Mouse (Mus musculus) forebrain, embryonic 15.5 days (tissue): ENCODE measurements around the gene Map4k2. TPM values are rescaled to one million over a fixed set of nuclear protein-coding genes. Genes with fewer than 3 reads are reported as not detected.

Experiments
- ATAC-seq: fragments of 200-750 bp; cut with Nextera tagmentation; replicated peaks from 2 replicates; pipeline ENCODE4 v1.8.0; 2017; ENCODE audit warnings: mild to moderate bottlenecking, moderate TSS enrichment, moderate library complexity
- H3K27ac ChIP-seq: fragments of 300-500 bp; sonication (generic); replicated peaks from 2 replicates; pipeline ENCODE4 v1.5.1; 2015; ENCODE audit warnings: mild to moderate bottlenecking, inconsistent platforms
- H3K27me3 ChIP-seq: fragments of 300-500 bp; sonication (generic); 2 replicates; pipeline ENCODE4 v1.6.1; 2015; ENCODE audit warnings: inconsistent platforms
- H3K36me3 ChIP-seq: fragments of 300-500 bp; sonication (generic); 2 replicates; pipeline ENCODE4 v1.6.1; 2015; ENCODE audit warnings: mild to moderate bottlenecking, inconsistent platforms
- H3K4me1 ChIP-seq: fragments of 300-500 bp; sonication (generic); 2 replicates; pipeline ENCODE4 v1.6.1; 2015; ENCODE audit warnings: inconsistent platforms
- H3K4me2 ChIP-seq: fragments of 300-500 bp; sonication (generic); replicated peaks from 2 replicates; pipeline ENCODE4 v1.6.1; 2015; ENCODE audit warnings: mild to moderate bottlenecking, inconsistent platforms
- H3K4me3 ChIP-seq: fragments of 300-500 bp; sonication (generic); 2 replicates; pipeline ENCODE4 v1.5.1; 2015; ENCODE audit warnings: mild to moderate bottlenecking, inconsistent platforms
- H3K9ac ChIP-seq: fragments of 300-500 bp; sonication (generic); replicated peaks from 2 replicates; pipeline ENCODE4 v1.6.1; 2015; ENCODE audit warnings: mild to moderate bottlenecking, inconsistent platforms
- H3K9me3 ChIP-seq: fragments of 300-500 bp; sonication (generic); 2 replicates; pipeline ENCODE4 v1.6.1; 2016; ENCODE audit warnings: inconsistent platforms
- WGBS: fragments of 180-500 bp; shearing (Covaris S2); methylation state at CpG from one replicate; pipeline ENCODE4 v1.1.7; 2015; ENCODE audit warnings: mixed read lengths; 5-methylcytosine and 5-hydroxymethylcytosine counted together
- polyA plus RNA-seq: library from polyadenylated mRNA; unstranded; fragments of >200 nt; fragmentation: Nextera tagmentation; extraction: Ambion mirVana; gene quantifications from 2 replicates; pipeline ENCODE4 v1.2.1, GENCODE M21; 2015

Map4k2 gene
- polyA plus RNA-seq, 1 experiment from 2014 or later, result 12.7 TPM

- H3K4me3 ChIP-seq, result no peak overlapping the region
- no peak overlapping the region for H3K27ac ChIP-seq
- H3K4me2 ChIP-seq, result no peak overlapping the region
- H3K36me3 ChIP-seq, result peaks cover 82% of the 10 kb centered on the region
- WGBS, result 92% methylated on average over 38 of the region's 42 CpGs
- 0 out of 2 replicates have a peak, but pooled peaks cover 6% of the 10 kb centered on the region for H3K4me1 ChIP-seq
- ATAC-seq, result 0 out of 2 replicates have a peak, but pooled peaks have one; percentile 17
- H3K9ac ChIP-seq, result no peak overlapping the region
- H3K9me3 ChIP-seq, result no peaks in the 10 kb centered on the region
- no peaks in the 10 kb centered on the region for H3K27me3 ChIP-seq
These were observed 34.7 kb downstream of the Map4k2 start for GRCm38 (mm10) chr19:6375423-6376254.

- Histone ChIP-seq H3K4me3 (no peak overlapping the region), H3K9me3 (no peaks in the 10 kb centered on the region), H3K36me3 (peaks cover 76% of the 10 kb centered on the region), H3K4me1 (0 out of 2 replicates have a peak, but pooled peaks cover 6% of the 10 kb centered on the region), H3K9ac (no peak overlapping the region), H3K4me2 (no peak overlapping the region), H3K27me3 (no peaks in the 10 kb centered on the region), H3K27ac (no peak overlapping the region)
- WGBS, result 77% methylated on average over 14 of the region's 14 CpGs
- no peak for ATAC-seq
These were observed 35.3 kb downstream of the Map4k2 start for GRCm38 (mm10) chr19:6376255-6376564.

GRCm38 (mm10) chr19:6376643-6377042 lies 35.7 kb downstream of the Map4k2 start:
- Histone ChIP-seq H3K27me3 (no peaks in the 10 kb centered on the region), H3K4me2 (no peak overlapping the region), H3K9ac (no peak overlapping the region), H3K27ac (0 out of 2 replicates have a peak overlapping the region, but pooled peaks have one; percentile 1), H3K36me3 (peaks cover 72% of the 10 kb centered on the region), H3K4me1 (0 out of 2 replicates have a peak, but pooled peaks cover 6% of the 10 kb centered on the region), H3K9me3 (no peaks in the 10 kb centered on the region), H3K4me3 (no peak overlapping the region)
- WGBS, result 77% methylated on average over 2 of the region's 2 CpGs
- ATAC-seq, result no peak

GRCm38 (mm10) chr19:6377327-6378040 lies 36.5 kb downstream of the Map4k2 start:
- H3K27ac ChIP-seq, result peak overlapping the region; percentile 1; the same call in 1 of the 2 replicates

GRCm38 (mm10) chr19:6380411-6381166 lies 39.7 kb downstream of the Map4k2 start:
- Histone ChIP-seq H3K4me2 (no peak overlapping the region), H3K36me3 (peaks cover 33% of the 10 kb centered on the region), H3K27ac (no peak overlapping the region), H3K4me1 (0 out of 2 replicates have a peak, but pooled peaks cover 6% of the 10 kb centered on the region), H3K9ac (no peak overlapping the region), H3K9me3 (no peaks in the 10 kb centered on the region), H3K27me3 (no peaks in the 10 kb centered on the region), H3K4me3 (no peak overlapping the region)
- 90% methylated on average over 9 of the region's 9 CpGs for WGBS
- ATAC-seq, result no peak

More at GRCm38 (mm10) chr19:6377327-6378040, 36.5 kb downstream of the Map4k2 start:
- Histone ChIP-seq H3K4me3 (no peak overlapping the region), H3K9me3 (no peaks in the 10 kb centered on the region), H3K27me3 (no peaks in the 10 kb centered on the region), H3K36me3 (peaks cover 64% of the 10 kb centered on the region), H3K9ac (no peak overlapping the region), H3K4me1 (0 out of 2 replicates have a peak, but pooled peaks cover 6% of the 10 kb centered on the region), H3K4me2 (no peak overlapping the region)
- no peak for ATAC-seq
- 44% methylated on average over 11 of the region's 11 CpGs for WGBS

GRCm38 (mm10) chr19:6381238-6381637 lies 40.3 kb downstream of the Map4k2 start:
- no peak for ATAC-seq
- WGBS, result 94% methylated on average over 5 of the region's 5 CpGs
- Histone ChIP-seq H3K27me3 (no peaks in the 10 kb centered on the region), H3K4me2 (no peak overlapping the region), H3K4me1 (0 out of 2 replicates have a peak, but pooled peaks cover 6% of the 10 kb centered on the region), H3K9ac (no peak overlapping the region), H3K27ac (no peak overlapping the region), H3K36me3 (peaks cover 27% of the 10 kb centered on the region), H3K9me3 (no peaks in the 10 kb centered on the region), H3K4me3 (no peak overlapping the region)

GRCm38 (mm10) chr19:6382323-6382924 lies 41.5 kb downstream of the Map4k2 start:
- no peak for ATAC-seq
- no peak overlapping the region for H3K4me3 ChIP-seq
- H3K4me1 ChIP-seq, result 0 out of 2 replicates have a peak, but pooled peaks cover 3% of the 10 kb centered on the region
- H3K9me3 ChIP-seq, result no peaks in the 10 kb centered on the region
- WGBS, result 77% methylated on average over 4 of the region's 4 CpGs
- H3K9ac ChIP-seq, result no peak overlapping the region
- peaks cover 15% of the 10 kb centered on the region for H3K36me3 ChIP-seq
- H3K27ac ChIP-seq, result no peak overlapping the region
- no peak overlapping the region for H3K4me2 ChIP-seq
- no peaks in the 10 kb centered on the region for H3K27me3 ChIP-seq

- 57% methylated on average over 5 of the region's 5 CpGs for WGBS
- no peaks in the 10 kb centered on the region for H3K9me3 ChIP-seq
- H3K27me3 ChIP-seq, result no peaks in the 10 kb centered on the region
- no peaks in the 10 kb centered on the region for H3K4me1 ChIP-seq
- no peak for ATAC-seq
- H3K36me3 ChIP-seq, result peaks cover 4% of the 10 kb centered on the region
- H3K4me3 ChIP-seq, result no peak overlapping the region
- no peak overlapping the region for H3K27ac ChIP-seq
- no peak overlapping the region for H3K4me2 ChIP-seq
- H3K9ac ChIP-seq, result no peak overlapping the region
These were observed 42.5 kb downstream of the Map4k2 start for GRCm38 (mm10) chr19:6383470-6383869.

GRCm38 (mm10) chr19:6384128-6384527 lies 43.2 kb downstream of the Map4k2 start, which contains the start of gene Pygm:
Pygm (plus strand) TSS chr19:6384399.
- H3K27me3 ChIP-seq, result no peaks in the 10 kb centered on the region
- no peak within 1 kb of the TSS for H3K27ac ChIP-seq
- no peaks in the 10 kb centered on the region; the same call in 1 of the 2 replicates for H3K36me3 ChIP-seq
- H3K4me2 ChIP-seq, result no peak within 1 kb of the TSS
- no peak within 1 kb of the TSS for H3K9ac ChIP-seq
- ATAC-seq, result no peak
- H3K4me3 ChIP-seq, result no peak within 1 kb of the TSS
- H3K9me3 ChIP-seq, result no peaks in the 10 kb centered on the region
- 15% methylated on average over 7 of the region's 7 CpGs for WGBS
- no peaks in the 10 kb centered on the region for H3K4me1 ChIP-seq

GRCm38 (mm10) chr19:6384954-6385353 lies 44.0 kb downstream of the Map4k2 start:
- Histone ChIP-seq H3K9me3 (no peaks in the 10 kb centered on the region), H3K4me3 (no peak overlapping the region), H3K4me2 (no peak overlapping the region), H3K36me3 (no peaks in the 10 kb centered on the region), H3K27me3 (no peaks in the 10 kb centered on the region), H3K27ac (no peak overlapping the region), H3K4me1 (0 out of 2 replicates have a peak, but pooled peaks cover 4% of the 10 kb centered on the region), H3K9ac (no peak overlapping the region)
- 87% methylated on average over 11 of the region's 11 CpGs for WGBS
- ATAC-seq, result no peak

- no peak for ATAC-seq
- WGBS, result 79% methylated on average over 5 of the region's 5 CpGs
- H3K9me3 ChIP-seq, result no peaks in the 10 kb centered on the region
- no peak overlapping the region for H3K4me2 ChIP-seq
- H3K36me3 ChIP-seq, result no peaks in the 10 kb centered on the region
- H3K4me3 ChIP-seq, result no peak overlapping the region
- no peak overlapping the region for H3K9ac ChIP-seq
- H3K4me1 ChIP-seq, result 0 out of 2 replicates have a peak, but pooled peaks cover 4% of the 10 kb centered on the region
- H3K27ac ChIP-seq, result no peak overlapping the region
- no peaks in the 10 kb centered on the region for H3K27me3 ChIP-seq
These were observed 44.5 kb downstream of the Map4k2 start for GRCm38 (mm10) chr19:6385419-6385818.
